Mouse (Mus musculus): ENCODE data around the gene Atxn7l1. TPM values are rescaled to one million over a fixed set of nuclear protein-coding genes. Genes with fewer than 3 reads are reported as not detected.

Gene Atxn7l1
- polyA plus RNA-seq, 3 experiments from 2014 or later, result 59.7 to 94.2 (median 92.9) TPM

- ATAC-seq, result no peak
These were observed 129.9 kb downstream of the Atxn7l1 start for GRCm38 (mm10) chr12:33277427-33277826.

- peak; percentile 32 for ATAC-seq
These were observed 131.7 kb downstream of the Atxn7l1 start for GRCm38 (mm10) chr12:33279159-33279558.

GRCm38 (mm10) chr12:33280805-33281204, 133.3 kb downstream of the Atxn7l1 start:
- ATAC-seq, result peak; percentile 27

GRCm38 (mm10) chr12:33284344-33284936, 136.9 kb downstream of the Atxn7l1 start:
- ATAC-seq, result peak; percentile 87

GRCm38 (mm10) chr12:33285354-33285753, 137.9 kb downstream of the Atxn7l1 start:
- ATAC-seq, result peak; percentile 22

- no peak for ATAC-seq
These were observed 138.6 kb downstream of the Atxn7l1 start for GRCm38 (mm10) chr12:33285933-33286649.

GRCm38 (mm10) chr12:33287686-33288085, 140.2 kb downstream of the Atxn7l1 start:
- no peak for ATAC-seq

GRCm38 (mm10) chr12:33288746-33289145, 141.3 kb downstream of the Atxn7l1 start:
- no peak for ATAC-seq

GRCm38 (mm10) chr12:33302070-33302469, 154.6 kb downstream of the Atxn7l1 start:
- ATAC-seq, result peak; percentile 59

- ATAC-seq, result peak; percentile 73
These were observed 155.3 kb downstream of the Atxn7l1 start for GRCm38 (mm10) chr12:33302523-33303383.

- no peak for ATAC-seq
These were observed 155.9 kb downstream of the Atxn7l1 start for GRCm38 (mm10) chr12:33303384-33303770.

GRCm38 (mm10) chr12:33305106-33305505, 157.6 kb downstream of the Atxn7l1 start:
- no peak for ATAC-seq

GRCm38 (mm10) chr12:33306476-33306875, 159.0 kb downstream of the Atxn7l1 start:
- no peak for ATAC-seq

GRCm38 (mm10) chr12:33308668-33309067, 161.2 kb downstream of the Atxn7l1 start:
- ATAC-seq, result no peak

GRCm38 (mm10) chr12:33313828-33314671, 166.6 kb downstream of the Atxn7l1 start:
- peak; percentile 61 for ATAC-seq

- ATAC-seq, result peak; percentile 88
These were observed 167.6 kb downstream of the Atxn7l1 start for GRCm38 (mm10) chr12:33314924-33315643.

- ATAC-seq, result peak; percentile 66
These were observed 168.3 kb downstream of the Atxn7l1 start for GRCm38 (mm10) chr12:33315804-33316203.

- ATAC-seq, result no peak
These were observed 170.5 kb downstream of the Atxn7l1 start for GRCm38 (mm10) chr12:33317792-33318530.

GRCm38 (mm10) chr12:33322547-33322946, 175.1 kb downstream of the Atxn7l1 start:
- no peak for ATAC-seq

- ATAC-seq, result no peak
These were observed 176.3 kb downstream of the Atxn7l1 start for GRCm38 (mm10) chr12:33323821-33324220.

GRCm38 (mm10) chr12:33325424-33325823, 177.9 kb downstream of the Atxn7l1 start:
- ATAC-seq, result no peak

Data from inflammation-experienced regulatory T-cells, adult 6 months (primary cell).